Mouse (Mus musculus) gastrocnemius, postnatal 4 days (tissue): ENCODE measurements around the gene Trp53tg5. TPM values are rescaled to one million over a fixed set of nuclear protein-coding genes. Genes with fewer than 3 reads are reported as not detected.

Experiments used
- DNase-seq, 2 experiments: peaks; one replicate each; pipeline ENCODE4 v3.0.0; 2021 to 2022; ENCODE audit warnings: low spot score in 2 of 2, mixed read lengths in 2 of 2
- total RNA-seq, 2 experiments: library from RNA; stranded (reverse); gene quantifications; 2 replicates each; pipeline ENCODE4 v1.2.3; 2021

Gene Trp53tg5
- total RNA-seq, 2 experiments from 2014 or later = not detected

GRCm38 (mm10) chr2:164496847-164497690 is 23.5 kb upstream of the Trp53tg5 start, which contains the start of gene Pigt:
Pigt (plus strand) TSS chr2:164497520.
- DNase-seq = peak; percentile 67 to 85

- DNase-seq = no peak
Measured at GRCm38 (mm10) chr2:164496331-164496730, 22.8 kb upstream of the Trp53tg5 start.

- DNase-seq = no peak
Measured at GRCm38 (mm10) chr2:164494126-164494525, 20.6 kb upstream of the Trp53tg5 start.

GRCm38 (mm10) chr2:164487812-164488211 is 14.3 kb upstream of the Trp53tg5 start:
- no peak for DNase-seq

- no peak for DNase-seq
Measured at GRCm38 (mm10) chr2:164487115-164487527, 13.6 kb upstream of the Trp53tg5 start.

- DNase-seq = peak in 1 of 2 experiments; percentile 57
Measured at GRCm38 (mm10) chr2:164486258-164487114, 13.0 kb upstream of the Trp53tg5 start.

- peak in 1 of 2 experiments; percentile 28 for DNase-seq
Measured at GRCm38 (mm10) chr2:164485681-164486257, 12.2 kb upstream of the Trp53tg5 start, which contains the start of gene Dbndd2. Dbndd2 (plus strand) TSS chr2:164486106.

- peak in 1 of 2 experiments; percentile 43 for DNase-seq
Measured at GRCm38 (mm10) chr2:164470254-164470653, 3.3 kb downstream of the Trp53tg5 start.

- no peak for DNase-seq
Measured at GRCm38 (mm10) chr2:164466787-164467186, 6.7 kb downstream of the Trp53tg5 start.

- no peak for DNase-seq
Measured at GRCm38 (mm10) chr2:164465161-164465560, 8.4 kb downstream of the Trp53tg5 start.

- DNase-seq = peak; percentile 86 to 93
Measured at GRCm38 (mm10) chr2:164460745-164461551, 12.6 kb downstream of the Trp53tg5 start, which contains the start of gene Gm20458. Gm20458 (plus strand) TSS chr2:164460967.

- no peak for DNase-seq
Measured at GRCm38 (mm10) chr2:164458535-164458934, 15.0 kb downstream of the Trp53tg5 start.

GRCm38 (mm10) chr2:164457942-164458341 is 15.6 kb downstream of the Trp53tg5 start:
- no peak for DNase-seq

- DNase-seq = no peak
Measured at GRCm38 (mm10) chr2:164456864-164457300, 16.6 kb downstream of the Trp53tg5 start, which contains the start of gene Sys1. Sys1 (plus strand) TSS chr2:164456964.

- no peak for DNase-seq
Measured at GRCm38 (mm10) chr2:164456413-164456812, 17.1 kb downstream of the Trp53tg5 start.

- no peak for DNase-seq
Measured at GRCm38 (mm10) chr2:164455421-164456190, 17.9 kb downstream of the Trp53tg5 start.

- DNase-seq = peak in 1 of 2 experiments; percentile 48
Measured at GRCm38 (mm10) chr2:164454846-164455245, 18.7 kb downstream of the Trp53tg5 start.

GRCm38 (mm10) chr2:164453887-164454500 is 19.5 kb downstream of the Trp53tg5 start:
- DNase-seq = no peak
